Mouse (Mus musculus): ENCODE results near the gene Abca12.

The Abca12 gene

DNA sequence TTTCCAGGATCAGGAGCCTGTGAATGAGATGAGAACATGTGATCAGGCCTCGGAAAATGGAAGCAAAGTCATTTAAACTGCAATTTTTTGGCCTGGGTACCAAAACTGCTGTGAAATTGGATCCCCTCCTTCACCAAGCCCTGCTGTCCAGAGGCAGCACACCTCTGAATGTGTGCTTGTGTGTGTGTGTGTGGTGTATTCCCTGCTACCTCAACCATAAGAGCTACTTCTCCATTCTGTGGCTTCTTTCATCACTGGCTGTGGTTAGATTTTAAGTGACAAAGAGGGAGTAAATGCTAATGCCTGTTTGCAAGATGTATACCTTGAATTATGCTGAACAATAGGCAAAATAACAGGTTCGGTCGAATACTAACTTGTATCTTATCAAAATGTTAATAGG is 84.4 kb downstream of the Abca12 start:
- no peak for DNase-seq

DNA sequence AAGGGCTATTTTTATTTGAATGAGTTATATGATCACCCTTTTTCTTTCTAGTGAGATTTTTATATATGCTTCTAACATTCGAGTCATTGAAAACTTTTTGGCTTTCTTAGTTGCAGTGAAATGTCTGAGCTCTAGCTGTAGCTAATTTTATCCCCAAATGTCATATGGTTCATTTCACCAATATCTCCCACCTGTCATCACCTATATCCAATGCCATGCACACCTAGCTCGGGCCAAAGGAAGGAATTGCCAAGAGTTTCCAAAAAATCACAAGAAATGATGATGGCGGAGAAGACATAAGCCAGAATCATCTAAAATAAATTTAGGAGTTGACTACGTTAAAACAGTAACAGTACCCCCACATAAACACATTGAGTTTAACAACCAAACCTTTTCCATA is 102.5 kb downstream of the Abca12 start:
- no peak for DNase-seq

DNA sequence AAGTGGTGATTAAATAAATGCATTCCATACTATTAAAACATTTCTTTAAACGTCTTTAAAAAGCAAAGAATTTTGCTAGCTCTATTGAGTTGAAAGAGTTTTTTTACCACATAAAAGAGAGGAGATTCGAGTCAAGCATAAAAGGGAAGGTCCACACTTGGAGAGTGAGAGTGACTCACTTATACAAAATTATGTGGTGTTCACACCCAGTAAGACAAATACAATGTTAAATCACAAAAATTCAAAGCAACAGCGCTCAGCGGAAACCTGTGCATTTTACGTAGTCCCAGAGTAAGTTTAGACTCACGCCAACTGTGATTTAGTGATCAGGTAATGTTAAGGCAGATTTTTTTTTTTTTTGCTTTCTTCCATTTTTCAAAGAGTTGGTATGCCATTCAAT is 104.1 kb downstream of the Abca12 start:
- DNase-seq = no peak

GRCm38 (mm10) chr1:71307362-71307761 is 107.3 kb downstream of the Abca12 start:
- DNase-seq = no peak

DNA sequence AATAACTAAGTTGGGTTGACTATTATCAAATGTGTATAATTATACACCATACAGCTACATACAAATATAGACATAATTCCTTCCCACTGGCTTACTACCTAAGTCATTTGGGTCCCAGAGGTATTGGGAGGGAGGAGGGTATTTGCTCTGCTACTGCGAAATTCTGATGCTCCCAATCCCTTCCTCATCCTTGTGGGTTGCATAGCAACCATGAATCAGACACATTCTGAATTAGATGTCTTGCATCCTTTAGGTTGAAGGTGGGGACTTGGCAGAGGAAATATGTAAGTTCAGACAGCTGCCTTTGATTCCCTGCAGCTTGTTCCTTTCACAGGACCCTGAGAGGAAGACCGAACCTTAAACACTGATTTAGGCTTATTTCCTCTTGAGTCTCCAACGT is 108.5 kb downstream of the Abca12 start:
- no peak for DNase-seq

DNA sequence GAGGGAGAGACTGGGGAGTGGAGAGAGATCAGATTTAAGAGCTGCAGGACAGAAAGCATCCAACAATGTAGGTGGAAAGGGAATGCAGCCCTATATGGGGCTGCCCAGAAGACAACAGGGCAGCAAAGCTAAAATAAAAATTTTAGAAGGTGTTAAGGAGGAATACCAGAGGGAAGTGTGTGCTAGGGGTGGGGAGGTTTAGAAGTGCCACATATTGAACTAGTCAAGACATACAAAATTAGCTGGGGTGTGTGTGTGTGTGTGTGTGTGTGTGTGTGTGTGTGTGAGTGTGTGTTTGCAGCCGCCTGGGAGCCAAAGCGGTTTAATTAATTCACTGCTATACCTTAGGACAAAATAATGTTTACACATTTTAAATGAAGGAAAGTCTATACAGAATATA is 110.1 kb downstream of the Abca12 start:
- DNase-seq = no peak

GRCm38 (mm10) chr1:71297021-71297420 is 117.7 kb downstream of the Abca12 start:
- DNase-seq = no peak

GRCm38 (mm10) chr1:71296585-71296984 is 118.1 kb downstream of the Abca12 start:
- DNase-seq = no peak

DNA sequence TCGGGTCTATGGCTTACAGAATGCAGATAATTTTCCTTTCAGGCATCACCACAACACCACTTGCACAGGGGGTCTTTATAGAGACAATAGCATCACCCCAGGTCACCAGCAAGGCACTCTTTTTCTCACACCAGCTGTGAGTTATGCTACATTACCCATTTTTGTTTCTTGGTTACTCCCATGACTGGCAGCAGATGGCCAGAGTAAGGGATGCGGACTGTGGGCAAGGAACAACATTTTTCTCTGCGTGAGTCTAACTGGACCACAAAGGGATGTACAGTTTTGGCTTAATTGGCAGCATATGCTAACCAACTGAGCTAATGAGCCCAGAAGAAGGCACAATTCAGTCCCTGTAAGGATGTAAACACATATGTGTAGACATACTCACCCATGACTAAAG is 122.8 kb downstream of the Abca12 start:
- no peak for DNase-seq

- DNase-seq = peak; percentile 10
These were observed 125.2 kb downstream of the Abca12 start for GRCm38 (mm10) chr1:71289511-71289910.

DNA sequence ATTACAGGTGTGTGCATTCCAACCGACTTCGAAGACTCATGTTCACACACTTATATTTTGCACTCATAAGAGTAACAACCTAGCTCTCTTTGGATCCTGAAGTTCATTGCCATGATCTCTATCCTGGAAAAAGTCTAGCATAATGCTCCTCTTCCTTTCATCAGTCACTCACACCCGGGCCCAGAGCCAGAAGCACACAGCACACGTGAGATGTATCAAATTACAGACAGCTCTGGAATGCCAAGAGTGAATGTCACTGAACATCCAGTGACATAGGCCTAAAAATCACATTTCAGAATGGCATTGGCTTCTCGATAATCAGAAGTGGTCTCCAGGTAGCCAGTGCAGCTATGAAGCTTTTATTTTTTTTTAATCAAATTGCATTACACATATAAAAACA is 137.8 kb downstream of the Abca12 start:
- no peak for DNase-seq

- DNase-seq = no peak
These were observed 142.2 kb downstream of the Abca12 start for GRCm38 (mm10) chr1:71272550-71272949.

GRCm38 (mm10) chr1:71272077-71272476 is 142.6 kb downstream of the Abca12 start:
- no peak for DNase-seq

GRCm38 (mm10) chr1:71270083-71270482 is 144.6 kb downstream of the Abca12 start:
- no peak for DNase-seq

DNA sequence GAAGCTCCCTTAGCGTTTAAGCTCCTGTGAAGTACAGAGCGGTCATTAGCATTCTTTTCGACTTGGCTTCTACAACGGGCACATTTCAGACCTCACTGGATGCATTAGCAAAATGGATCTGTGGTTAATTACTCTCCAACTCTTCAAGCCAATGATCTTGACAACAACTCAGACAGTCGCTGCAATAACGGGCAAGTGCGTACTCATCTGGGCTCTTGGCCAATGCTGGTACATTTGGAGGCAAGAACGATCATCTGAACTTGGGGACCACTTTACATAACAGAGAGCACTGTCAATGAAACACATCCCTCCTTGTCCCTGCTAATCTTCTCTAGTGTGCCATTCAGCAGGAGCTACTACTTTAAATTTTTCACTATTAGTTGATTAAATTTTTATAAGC is 148.1 kb downstream of the Abca12 start:
- DNase-seq = no peak

DNA sequence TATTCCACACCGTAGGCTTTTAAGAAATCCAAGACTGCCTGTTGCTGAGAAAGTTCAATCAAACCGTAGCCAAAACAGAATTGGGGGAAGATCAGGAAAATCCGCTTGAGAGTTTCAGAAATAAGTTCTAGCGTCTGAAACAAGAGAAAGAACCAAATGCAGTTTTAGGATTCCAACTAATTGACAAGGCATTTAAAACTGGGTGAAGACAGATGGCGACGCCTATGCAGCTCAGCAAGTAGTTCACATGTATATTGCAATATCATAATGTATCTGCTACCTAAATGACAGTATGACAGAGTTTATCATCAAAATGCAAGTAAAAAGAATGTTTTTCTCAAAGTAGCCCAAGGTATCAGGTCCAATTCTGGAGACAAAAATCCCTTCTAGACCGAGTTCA is 151.2 kb downstream of the Abca12 start:
- no peak for DNase-seq

DNA sequence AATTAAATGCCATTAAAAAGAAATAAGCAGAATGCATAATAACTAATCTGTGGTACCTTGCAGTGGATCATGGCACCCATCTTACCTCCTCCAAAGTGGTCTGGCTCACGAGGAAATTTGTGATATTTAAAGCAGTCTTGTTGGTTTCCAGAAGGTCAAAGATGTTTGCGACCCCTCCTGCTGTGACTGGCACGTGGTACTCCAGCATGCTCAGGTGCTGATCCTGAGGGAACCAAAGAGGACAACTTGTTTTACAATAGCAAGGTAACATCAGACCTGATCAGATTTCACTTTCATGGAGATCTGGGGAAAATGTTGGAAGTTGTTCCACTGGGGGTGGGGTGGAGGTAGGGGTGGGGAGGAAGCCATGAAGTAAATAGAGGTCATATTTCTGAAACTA is 170.1 kb downstream of the Abca12 start:
- no peak for DNase-seq

DNA sequence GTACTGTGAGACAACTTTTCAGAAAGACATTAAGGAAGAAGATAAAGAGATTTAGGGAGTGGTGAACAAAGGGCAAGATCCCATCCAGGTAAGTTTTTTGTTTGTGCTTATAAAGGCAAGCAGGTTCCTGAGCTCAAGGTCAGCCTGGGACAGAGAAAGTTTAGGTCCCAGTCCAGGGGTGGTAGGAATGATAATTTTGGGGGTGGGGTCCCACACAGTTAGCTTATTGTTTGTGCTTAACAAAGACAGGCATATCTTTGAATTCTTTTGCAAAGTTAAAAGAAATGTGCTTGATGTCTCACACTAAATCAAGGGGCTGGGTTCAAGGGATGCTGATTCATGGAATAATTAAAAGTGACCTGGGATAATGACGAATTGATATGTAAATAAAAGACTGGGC is 173.3 kb downstream of the Abca12 start:
- DNase-seq = no peak

GRCm38 (mm10) chr1:71239586-71239985 is 175.1 kb downstream of the Abca12 start:
- DNase-seq = no peak

DNA sequence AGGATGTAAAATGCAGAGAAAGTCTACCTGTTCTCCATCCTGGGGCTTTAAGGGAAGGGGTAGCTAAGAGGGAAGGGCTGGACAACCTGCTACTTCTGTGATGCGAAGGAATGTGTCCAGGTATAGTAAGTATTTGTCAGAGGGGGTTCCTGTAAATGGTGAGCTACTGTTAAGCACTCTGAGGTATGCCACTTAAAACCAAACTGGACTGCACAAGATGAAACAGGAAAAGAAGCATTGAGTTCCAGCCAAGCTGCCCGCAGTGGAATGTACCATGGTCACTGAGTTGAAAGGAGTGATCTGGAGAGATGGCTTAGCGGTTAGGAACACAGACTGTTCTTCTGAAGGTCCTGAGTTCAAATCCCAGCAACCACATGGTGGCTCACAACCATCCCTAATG is 179.4 kb downstream of the Abca12 start:
- no peak for DNase-seq

DNA sequence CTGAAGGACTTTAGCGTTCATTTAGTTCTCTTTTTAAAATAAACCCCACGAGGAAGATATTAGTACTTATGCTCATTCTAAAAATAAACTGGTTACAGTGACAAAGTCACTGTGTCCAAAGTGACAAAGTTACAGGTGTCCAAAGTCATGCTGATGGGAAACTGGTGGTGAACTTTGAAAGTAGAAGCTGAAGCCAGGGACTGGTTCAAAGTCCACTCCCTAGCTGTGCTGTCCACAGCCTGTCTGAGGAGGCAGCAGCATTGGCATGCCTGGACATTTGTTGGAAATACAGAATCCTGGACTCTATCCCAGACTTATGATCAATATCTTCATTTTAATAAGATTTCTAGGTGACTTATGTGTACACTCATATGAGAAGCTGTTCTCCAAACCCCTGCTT is 183.5 kb downstream of the Abca12 start:
- DNase-seq = no peak

- no peak for DNase-seq
These were observed 211.1 kb downstream of the Abca12 start for GRCm38 (mm10) chr1:71203581-71203980.

GRCm38 (mm10) chr1:71196191-71196590 is 218.5 kb downstream of the Abca12 start:
- no peak for DNase-seq

- DNase-seq = no peak
These were observed 219.4 kb downstream of the Abca12 start for GRCm38 (mm10) chr1:71195333-71195732.

GRCm38 (mm10) chr1:71193931-71194330 is 220.8 kb downstream of the Abca12 start:
- DNase-seq = no peak

All from cerebellum, adult 11-12 months (tissue).